Mouse (Mus musculus): Measurements from ENCODE around the gene Kif2c. TPM values are rescaled to one million over a fixed set of nuclear protein-coding genes. Genes with fewer than 3 reads are reported as not detected.

Kif2c gene
- polyA plus RNA-seq, 1 experiment from 2014 or later: 42.9 TPM

GRCm38 (mm10) chr4:117131198-117131597 is 51.2 kb downstream of the Kif2c start:
- H3K9ac ChIP-seq (ENCODE audit: low read depth, low read length): no peak overlapping the region

GRCm38 (mm10) chr4:117130790-117131189 is 51.6 kb downstream of the Kif2c start:
- no peak for DNase-seq (ENCODE audit: low spot score)
- Histone ChIP-seq H3K27ac (replicated peaks; ENCODE audit: low read depth, low read length) (no peak overlapping the region), H3K27me3 (replicated peaks; ENCODE audit: control insufficient read depth, insufficient read depth, low read length) (peaks cover 20% of the 10 kb centered on the region), H3K9me3 (ENCODE audit: control insufficient read depth, low read length) (no peaks in the 10 kb centered on the region), H3K4me1 (ENCODE audit: control insufficient read depth, insufficient read depth, low read length) (peaks cover 11% of the 10 kb centered on the region), H3K9ac (ENCODE audit: low read depth, low read length) (no peak overlapping the region), H3K36me3 (ENCODE audit: control insufficient read depth, insufficient read depth, low read length) (peaks cover 12% of the 10 kb centered on the region), H3K4me2 (ENCODE audit: low read depth, low read length) (no peak overlapping the region), H3K4me3 (ENCODE audit: low read depth, low read length) (no peak overlapping the region)
- ATAC-seq (ENCODE audit: low read depth): no peak
- 77% methylated on average over 6 of the region's 6 CpGs for WGBS

More at GRCm38 (mm10) chr4:117131198-117131597, 51.2 kb downstream of the Kif2c start:
- Histone ChIP-seq H3K4me3 (ENCODE audit: low read depth, low read length) (no peak overlapping the region), H3K27ac (replicated peaks; ENCODE audit: low read depth, low read length) (no peak overlapping the region), H3K4me1 (ENCODE audit: control insufficient read depth, insufficient read depth, low read length) (peaks cover 6% of the 10 kb centered on the region), H3K9me3 (ENCODE audit: control insufficient read depth, low read length) (no peaks in the 10 kb centered on the region), H3K36me3 (ENCODE audit: control insufficient read depth, insufficient read depth, low read length) (peaks cover 12% of the 10 kb centered on the region), H3K27me3 (replicated peaks; ENCODE audit: control insufficient read depth, insufficient read depth, low read length) (peaks cover 20% of the 10 kb centered on the region), H3K4me2 (ENCODE audit: low read depth, low read length) (no peak overlapping the region)
- no peak for DNase-seq (ENCODE audit: low spot score)
- 72% methylated on average over 6 of the region's 6 CpGs for WGBS
- ATAC-seq (ENCODE audit: low read depth): no peak

DNA sequence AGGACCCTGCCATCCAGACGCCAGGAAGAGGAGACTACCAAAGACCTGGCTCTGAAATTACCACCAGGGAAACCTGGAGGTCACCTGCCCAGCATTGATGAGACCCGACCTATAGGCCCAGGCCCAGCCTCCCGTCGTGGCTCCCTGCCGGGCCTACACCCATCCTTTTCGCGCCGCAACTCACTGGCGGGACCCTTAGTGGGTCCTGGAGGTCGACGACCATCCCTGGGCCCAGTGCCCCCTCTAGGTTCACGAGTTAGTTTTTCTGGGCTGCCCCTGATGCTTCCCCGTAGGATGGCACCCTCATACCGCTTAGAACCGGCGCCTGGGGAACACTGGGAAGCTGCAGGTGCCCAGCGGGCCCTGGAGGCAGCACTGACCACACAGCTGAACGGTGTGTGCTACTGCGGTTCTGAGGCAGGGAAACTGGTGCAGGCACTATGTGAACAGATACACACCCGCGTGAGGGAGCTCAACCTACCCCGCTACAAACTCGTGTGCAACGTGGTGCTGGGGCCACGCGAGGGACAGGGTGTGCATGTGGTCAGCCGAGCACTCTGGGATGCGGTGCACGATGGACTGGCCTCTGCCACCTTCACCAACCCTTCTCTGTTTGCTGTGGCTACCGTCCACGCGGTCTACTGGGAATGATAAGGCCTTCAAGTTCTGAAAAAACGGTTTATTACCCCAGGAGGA is 54.3 kb downstream of the Kif2c start:
- H3K4me3 ChIP-seq (ENCODE audit: low read depth, low read length): no peak overlapping the region
- no peak for ATAC-seq (ENCODE audit: low read depth)
- 89% methylated on average over 33 of the region's 33 CpGs for WGBS

DNA sequence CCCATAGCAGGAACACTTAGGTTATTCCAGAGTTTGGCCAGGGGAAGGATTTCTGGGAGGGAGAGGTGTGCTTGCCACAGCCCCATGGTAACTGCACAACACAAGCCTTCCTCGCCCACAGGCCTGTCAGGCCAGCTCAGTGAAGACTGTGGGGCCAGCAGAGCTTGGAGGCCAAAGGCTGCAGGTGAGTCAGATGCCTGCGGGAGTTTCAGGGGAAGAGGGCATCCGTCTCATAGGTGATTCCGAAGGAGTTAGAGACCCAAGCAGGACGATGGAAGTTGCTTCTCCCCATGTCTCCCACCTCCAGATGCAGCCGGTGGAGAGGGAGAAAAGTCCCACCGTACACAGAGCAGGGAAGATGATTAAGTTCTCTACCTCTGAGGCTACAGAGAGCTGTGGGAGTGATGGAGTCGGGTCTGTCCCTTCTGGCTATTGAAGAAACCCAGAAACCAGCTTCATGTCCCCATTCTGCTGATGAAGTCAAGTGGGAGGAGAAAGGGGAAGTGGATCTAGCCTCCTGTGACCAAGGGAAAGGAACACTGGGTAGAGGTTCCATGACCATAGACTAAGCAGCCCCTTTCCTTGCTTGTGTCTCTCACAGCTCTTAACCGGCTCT is 55.7 kb downstream of the Kif2c start, which contains the start of gene Tctex1d4:
TSS of gene Tctex1d4 (plus strand) at position 120 of the 616 bp plus-strand sequence.
- Histone ChIP-seq H3K4me2 (ENCODE audit: low read depth, low read length) (no peak within 1 kb of the TSS), H3K9ac (ENCODE audit: low read depth, low read length) (0 out of 2 replicates have a peak within 1 kb of the TSS, but pooled peaks have one; percentile 52), H3K27me3 (replicated peaks; ENCODE audit: control insufficient read depth, insufficient read depth, low read length) (peaks cover 3% of the 10 kb centered on the region; the same call in 1 of the 2 replicates), H3K4me1 (ENCODE audit: control insufficient read depth, insufficient read depth, low read length) (peaks cover 21% of the 10 kb centered on the region), H3K4me3 (ENCODE audit: low read depth, low read length) (no peak within 1 kb of the TSS), H3K27ac (replicated peaks; ENCODE audit: low read depth, low read length) (peak within 1 kb of the TSS; percentile 88), H3K36me3 (ENCODE audit: control insufficient read depth, insufficient read depth, low read length) (peaks cover 12% of the 10 kb centered on the region), H3K9me3 (ENCODE audit: control insufficient read depth, low read length) (no peaks in the 10 kb centered on the region)
- ATAC-seq (ENCODE audit: low read depth) (no peak), DNase-seq (ENCODE audit: low spot score) (no peak)
- 80% methylated on average over 9 of the region's 9 CpGs for WGBS

More for the DNA sequence above, 54.3 kb downstream of the Kif2c start:
- Histone ChIP-seq H3K9me3 (ENCODE audit: control insufficient read depth, low read length) (no peaks in the 10 kb centered on the region), H3K36me3 (ENCODE audit: control insufficient read depth, insufficient read depth, low read length) (peaks cover 12% of the 10 kb centered on the region), H3K4me1 (ENCODE audit: control insufficient read depth, insufficient read depth, low read length) (peaks cover 24% of the 10 kb centered on the region), H3K9ac (ENCODE audit: low read depth, low read length) (no peak overlapping the region), H3K4me2 (ENCODE audit: low read depth, low read length) (no peak overlapping the region), H3K27me3 (replicated peaks; ENCODE audit: control insufficient read depth, insufficient read depth, low read length) (peaks cover 16% of the 10 kb centered on the region), H3K27ac (replicated peaks; ENCODE audit: low read depth, low read length) (no peak overlapping the region)
- DNase-seq (ENCODE audit: low spot score): no peak

GRCm38 (mm10) chr4:117125910-117126674 is 56.3 kb downstream of the Kif2c start:
- ATAC-seq (ENCODE audit: low read depth): peak; percentile 68
- WGBS: 40% methylated on average over 14 of the region's 15 CpGs

GRCm38 (mm10) chr4:117125348-117125909 is 57.0 kb downstream of the Kif2c start, which contains the start of gene Btbd19:
Gene Btbd19, minus strand, starts transcription at chr4:117125725.
- Histone ChIP-seq H3K27ac (replicated peaks; ENCODE audit: low read depth, low read length) (peak within 1 kb of the TSS; percentile 88), H3K4me1 (ENCODE audit: control insufficient read depth, insufficient read depth, low read length) (peaks cover 21% of the 10 kb centered on the region), H3K4me2 (ENCODE audit: low read depth, low read length) (peak within 1 kb of the TSS; percentile 33), H3K9ac (ENCODE audit: low read depth, low read length) (peak within 1 kb of the TSS; percentile 52), H3K27me3 (replicated peaks; ENCODE audit: control insufficient read depth, insufficient read depth, low read length) (no peaks in the 10 kb centered on the region), H3K9me3 (ENCODE audit: control insufficient read depth, low read length) (no peaks in the 10 kb centered on the region), H3K4me3 (ENCODE audit: low read depth, low read length) (no peak within 1 kb of the TSS), H3K36me3 (ENCODE audit: control insufficient read depth, insufficient read depth, low read length) (peaks cover 5% of the 10 kb centered on the region)
- ATAC-seq (ENCODE audit: low read depth) (peak; percentile 48), DNase-seq (ENCODE audit: low spot score) (peak; percentile 93)
- WGBS: 28% methylated on average over 8 of the region's 8 CpGs

More at GRCm38 (mm10) chr4:117125910-117126674, 56.3 kb downstream of the Kif2c start:
- no peak overlapping the region for H3K4me3 ChIP-seq (ENCODE audit: low read depth, low read length)
- H3K4me2 ChIP-seq (ENCODE audit: low read depth, low read length): no peak overlapping the region
- peak; percentile 88 for DNase-seq (ENCODE audit: low spot score)
- peaks cover 8% of the 10 kb centered on the region for H3K36me3 ChIP-seq (ENCODE audit: control insufficient read depth, insufficient read depth, low read length)
- H3K27ac ChIP-seq (replicated peaks; ENCODE audit: low read depth, low read length): peak overlapping the region; percentile 88
- peaks cover 21% of the 10 kb centered on the region for H3K4me1 ChIP-seq (ENCODE audit: control insufficient read depth, insufficient read depth, low read length)
- 0 out of 2 replicates have a peak overlapping the region, but pooled peaks have one; percentile 52 for H3K9ac ChIP-seq (ENCODE audit: low read depth, low read length)
- H3K9me3 ChIP-seq (ENCODE audit: control insufficient read depth, low read length): no peaks in the 10 kb centered on the region
- no peaks in the 10 kb centered on the region for H3K27me3 ChIP-seq (replicated peaks; ENCODE audit: control insufficient read depth, insufficient read depth, low read length)

DNA sequence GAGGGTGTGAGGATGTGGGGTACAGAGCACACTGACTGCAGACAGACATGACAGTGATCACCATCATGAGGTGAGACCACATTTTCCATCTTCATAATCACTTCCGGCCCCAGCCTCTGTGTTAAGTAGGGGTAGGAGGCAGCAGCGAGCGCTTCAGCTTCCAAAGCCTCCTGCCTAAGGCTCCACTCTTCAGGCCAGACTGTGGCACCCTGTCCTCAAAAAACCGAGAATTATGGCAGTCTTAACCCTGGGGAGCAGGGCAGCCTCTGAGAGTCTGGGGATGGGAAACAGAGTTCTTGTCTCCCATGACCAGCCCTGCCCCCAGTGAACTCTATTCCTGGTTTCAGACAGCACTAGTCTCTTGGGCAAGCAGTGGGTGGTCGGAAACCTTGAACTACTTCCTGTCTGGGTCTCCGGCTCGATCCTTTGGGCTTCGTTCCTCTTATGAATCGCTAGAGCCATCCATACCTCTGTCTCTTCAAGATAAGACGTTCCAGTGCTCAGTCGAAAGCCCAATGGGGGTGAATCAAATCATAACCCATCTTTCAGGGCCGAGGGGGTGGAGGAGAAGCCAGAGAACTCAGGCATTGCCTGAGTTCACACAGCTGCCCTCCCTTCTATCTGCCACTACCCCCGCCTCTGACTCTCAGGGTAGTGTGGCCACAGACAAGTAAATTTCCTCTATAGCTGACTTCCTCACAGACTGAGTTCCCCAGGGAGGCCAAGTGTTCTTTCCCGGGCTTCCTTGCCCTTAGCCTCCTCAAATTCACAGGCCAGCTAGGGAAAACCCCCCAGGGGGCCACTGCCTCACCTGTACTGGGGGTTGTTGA is 57.7 kb downstream of the Kif2c start:
- peaks cover 24% of the 10 kb centered on the region for H3K4me1 ChIP-seq (ENCODE audit: control insufficient read depth, insufficient read depth, low read length)
- ATAC-seq (ENCODE audit: low read depth) (no peak), DNase-seq (ENCODE audit: low spot score) (no peak)
- peaks cover under 1% of the 10 kb centered on the region; the same call in 1 of the 2 replicates for H3K36me3 ChIP-seq (ENCODE audit: control insufficient read depth, insufficient read depth, low read length)
- 59% methylated on average over 14 of the region's 14 CpGs for WGBS
- no peak overlapping the region for H3K4me3 ChIP-seq (ENCODE audit: low read depth, low read length)
- no peaks in the 10 kb centered on the region for H3K9me3 ChIP-seq (ENCODE audit: control insufficient read depth, low read length)
- peak overlapping the region; percentile 88 for H3K27ac ChIP-seq (replicated peaks; ENCODE audit: low read depth, low read length)
- peak overlapping the region; percentile 52 for H3K9ac ChIP-seq (ENCODE audit: low read depth, low read length)
- H3K4me2 ChIP-seq (ENCODE audit: low read depth, low read length): peak overlapping the region; percentile 33
- no peaks in the 10 kb centered on the region for H3K27me3 ChIP-seq (replicated peaks; ENCODE audit: control insufficient read depth, insufficient read depth, low read length)

All from embryonic facial prominence, embryonic 14.5 days (tissue).